In genomic region chr19:7144458-7144857, GRCm38 (mm10) we compare ENCODE assay signal across 8 mouse cellular contexts. TPM values are rescaled to one million over a fixed set of nuclear protein-coding genes. Genes with fewer than 3 reads are reported as not detected.
DNase-seq lines count a peak whose midpoint lies in the region; ATAC-seq lines count a peak whose summit lies in the region.

No protein-coding gene starts in this region.

- peaks cover 38% of the 10 kb centered on the region for H3K4me1 ChIP-seq in heart, embryonic 16.5 days (ENCODE audit: control insufficient read depth, insufficient read depth, low read length)
- H3K4me1 ChIP-seq in intestine, embryonic 14.5 days (replicated peaks; ENCODE audit: control insufficient read depth, insufficient read depth, low read length) = peaks cover 29% of the 10 kb centered on the region
- H3K4me1 ChIP-seq in midbrain, embryonic 14.5 days (ENCODE audit: control insufficient read depth, insufficient read depth, low read length) = peaks cover 60% of the 10 kb centered on the region

- no peak for DNase-seq in heart, adult 8-10 months (ENCODE audit: low spot score)
- DNase-seq in R1 (ENCODE audit: low read depth, low spot score) = peak; percentile 57
- DNase-seq in intestine, embryonic 14.5 days (ENCODE audit: low spot score) = no peak
- no peak for DNase-seq in midbrain, embryonic 14.5 days
- DNase-seq in adrenal gland, postnatal 36 days = no peak
- DNase-seq in layer of hippocampus, adult 9-10 months (ENCODE audit: low spot score) = no peak
- DNase-seq in lung, postnatal 14 days = no peak

- H3K27ac ChIP-seq in heart, embryonic 16.5 days (ENCODE audit: low read length) = no peak overlapping the region
- no peak overlapping the region for H3K27ac ChIP-seq in intestine, embryonic 14.5 days (ENCODE audit: low read depth)
- no peak overlapping the region for H3K27ac ChIP-seq in midbrain, embryonic 14.5 days (replicated peaks; ENCODE audit: low read depth, low read length)

- H3K9ac ChIP-seq in heart, embryonic 16.5 days (ENCODE audit: low read length) = 0 out of 2 replicates have a peak overlapping the region, but pooled peaks have one; percentile 1
- no peak overlapping the region for H3K9ac ChIP-seq in intestine, embryonic 14.5 days (ENCODE audit: low read length)
- H3K9ac ChIP-seq in midbrain, embryonic 14.5 days (replicated peaks; ENCODE audit: low read length) = no peak overlapping the region

- H3K27me3 ChIP-seq in heart, embryonic 16.5 days (ENCODE audit: control insufficient read depth, insufficient read depth, low read length) = peaks cover 5% of the 10 kb centered on the region; the same call in 1 of the 2 replicates
- 0 out of 2 replicates have a peak, but pooled peaks cover 13% of the 10 kb centered on the region for H3K27me3 ChIP-seq in intestine, embryonic 14.5 days (replicated peaks; ENCODE audit: control insufficient read depth, insufficient read depth, low read length)
- H3K27me3 ChIP-seq in midbrain, embryonic 14.5 days (ENCODE audit: control insufficient read depth, insufficient read depth, low read length) = no peaks in the 10 kb centered on the region

- no peak for ATAC-seq in heart, embryonic 16.5 days (replicated peaks; ENCODE audit: extremely low read depth, insufficient read depth, low FRiP score)
- no peak for ATAC-seq in intestine, embryonic 14.5 days (replicated peaks; ENCODE audit: low FRiP score, low TSS enrichment, low read depth)
- no peak for ATAC-seq in midbrain, embryonic 14.5 days (ENCODE audit: low FRiP score, low TSS enrichment)

- H3K9me3 ChIP-seq in heart, embryonic 16.5 days (replicated peaks; ENCODE audit: control insufficient read depth, low read length) = no peaks in the 10 kb centered on the region
- H3K9me3 ChIP-seq in intestine, embryonic 14.5 days (ENCODE audit: control insufficient read depth, low read length) = no peaks in the 10 kb centered on the region
- H3K9me3 ChIP-seq in midbrain, embryonic 14.5 days (ENCODE audit: control insufficient read depth, low read length) = no peaks in the 10 kb centered on the region

- WGBS in heart, embryonic 16.5 days = 71% methylated on average over 3 of the region's 3 CpGs
- WGBS in intestine, embryonic 14.5 days = 74% methylated on average over 3 of the region's 3 CpGs
- WGBS in midbrain, embryonic 14.5 days = 69% methylated on average over 3 of the region's 3 CpGs

- peak overlapping the region; percentile 52; the same call in 1 of the 2 replicates for H3K4me3 ChIP-seq in heart, embryonic 16.5 days (ENCODE audit: low read length)
- no peak overlapping the region for H3K4me3 ChIP-seq in intestine, embryonic 14.5 days (ENCODE audit: low read depth, low read length)
- H3K4me3 ChIP-seq in midbrain, embryonic 14.5 days (replicated peaks; ENCODE audit: low read depth, low read length) = no peak overlapping the region

- H3K36me3 ChIP-seq in heart, embryonic 16.5 days (ENCODE audit: control insufficient read depth, insufficient read depth) = no peaks in the 10 kb centered on the region
- no peaks in the 10 kb centered on the region for H3K36me3 ChIP-seq in intestine, embryonic 14.5 days (ENCODE audit: control insufficient read depth, insufficient read depth, low read length)
- no peaks in the 10 kb centered on the region for H3K36me3 ChIP-seq in midbrain, embryonic 14.5 days (ENCODE audit: control insufficient read depth, insufficient read depth, low read length)

- H3K4me2 ChIP-seq in heart, embryonic 16.5 days (ENCODE audit: low read depth, low read length) = peak overlapping the region; percentile 81
- H3K4me2 ChIP-seq in intestine, embryonic 14.5 days (ENCODE audit: low read length) = peak overlapping the region; percentile 69
- H3K4me2 ChIP-seq in midbrain, embryonic 14.5 days (ENCODE audit: low read length) = peak overlapping the region; percentile 47; the same call in 1 of the 2 replicates

RNA-seq across cellular contexts. Expression of gene Flrt1, which starts 38.9 kb away (rescaled TPM):
- 1.6 and 1.9 TPM in 2 replicates for polyA plus RNA-seq in heart, embryonic 16.5 days (2015; fragmentation: Nextera tagmentation; extraction: Ambion mirVana)
- 1 to 10 TPM in 3 of 4 experiments, under 1 TPM in 1; 0.92 to 2.0 (median 1.4) TPM for total RNA-seq in heart, adult 8-10 months (2022)
- polyA plus RNA-seq in intestine, embryonic 14.5 days (2014; fragmentation: Nextera tagmentation; extraction: Ambion mirVana) = 3.6 TPM in 2 replicates
- polyA plus RNA-seq in midbrain, embryonic 14.5 days (2014; fragmentation: Nextera tagmentation; extraction: Ambion mirVana) = 7.0 and 10.2 TPM in 2 replicates
- total RNA-seq in adrenal gland, postnatal 36 days (2021) = 1 to 10 TPM; 1.3 to 4.0 TPM
